Mouse (Mus musculus): Measurements from ENCODE around the gene Sez6l2. TPM values are rescaled to one million over a fixed set of nuclear protein-coding genes. Genes with fewer than 3 reads are reported as not detected.
"Not testable (repeated sequence)": the region's sequence is repeated elsewhere in the genome, so short reads cannot be mapped to it uniquely, and the experiment has no call there.

The Sez6l2 gene
- 1 to 10 TPM; 7.3 to 7.5 TPM for total RNA-seq (2021)
- long read RNA-seq, experiment 1, partial matches to known transcripts = 5 of 5 reads
- long read RNA-seq, experiment 1, other reads (novel, unspliced or antisense) = 0 of 5 reads
- long read RNA-seq, experiment 2, partial matches to known transcripts = 1 of 4 reads
- long read RNA-seq, experiment 2, other reads (novel, unspliced or antisense) = 0 of 4 reads

- intact Hi-C loops (cut with DNase I; ENCODE audit: low total_unique reads) = loop anchor here (5.0 kb wide), 1 partner anchor 123 kb away; no protein-coding TSS in a partner anchor
- peak; percentile 91 for DNase-seq
Measured at GRCm38 (mm10) chr7:126949793-126950646, at the start of gene Sez6l2. Gene Sez6l2 (plus strand): TSS chr7:126950563.

GRCm38 (mm10) chr7:126905590-126905989 lies 44.8 kb upstream of the Sez6l2 start:
- intact Hi-C loops (cut with DNase I; ENCODE audit: low total_unique reads) = no loop called here
- no peak for DNase-seq

- intact Hi-C loops (cut with DNase I; ENCODE audit: low total_unique reads) = no loop called here
- DNase-seq = no peak
Measured at GRCm38 (mm10) chr7:126914844-126915243, 35.5 kb upstream of the Sez6l2 start.

GRCm38 (mm10) chr7:126918356-126918755 lies 32.0 kb upstream of the Sez6l2 start:
- DNase-seq; intact Hi-C loops (cut with DNase I; ENCODE audit: low total_unique reads): not testable (repeated sequence)

GRCm38 (mm10) chr7:126919973-126920372 lies 30.4 kb upstream of the Sez6l2 start:
- DNase-seq = no peak
- intact Hi-C loops (cut with DNase I; ENCODE audit: low total_unique reads) = no loop called here

- intact Hi-C loops (cut with DNase I; ENCODE audit: low total_unique reads) = no loop called here
- no peak for DNase-seq
Measured at GRCm38 (mm10) chr7:126921563-126921962, 28.8 kb upstream of the Sez6l2 start.

GRCm38 (mm10) chr7:126922624-126923060 lies 27.7 kb upstream of the Sez6l2 start, which contains the start of gene Tmem219:
Gene Tmem219 (minus strand): TSS chr7:126922917.
- intact Hi-C loops (cut with DNase I; ENCODE audit: low total_unique reads) = no loop called here
- peak; percentile 59 for DNase-seq

GRCm38 (mm10) chr7:126923999-126924398 lies 26.4 kb upstream of the Sez6l2 start:
- intact Hi-C loops (cut with DNase I; ENCODE audit: low total_unique reads) = no loop called here
- DNase-seq = no peak

- intact Hi-C loops (cut with DNase I; ENCODE audit: low total_unique reads) = no loop called here
- no peak for DNase-seq
Measured at GRCm38 (mm10) chr7:126926299-126926698, 24.1 kb upstream of the Sez6l2 start.

GRCm38 (mm10) chr7:126928384-126929037 lies 21.9 kb upstream of the Sez6l2 start, which contains the start of gene Kctd13:
Gene Kctd13 (plus strand): TSS chr7:126928879.
- peak; percentile 94 for DNase-seq
- intact Hi-C loops (cut with DNase I; ENCODE audit: low total_unique reads) = no loop called here

- intact Hi-C loops (cut with DNase I; ENCODE audit: low total_unique reads) = no loop called here
- no peak for DNase-seq
Measured at GRCm38 (mm10) chr7:126929046-126929445, 21.3 kb upstream of the Sez6l2 start.

- intact Hi-C loops (cut with DNase I; ENCODE audit: low total_unique reads) = no loop called here
- no peak for DNase-seq
Measured at GRCm38 (mm10) chr7:126932652-126933051, 17.7 kb upstream of the Sez6l2 start.

GRCm38 (mm10) chr7:126941171-126941570 lies 9.2 kb upstream of the Sez6l2 start:
- intact Hi-C loops (cut with DNase I; ENCODE audit: low total_unique reads) = no loop called here
- no peak for DNase-seq

GRCm38 (mm10) chr7:126941801-126942200 lies 8.6 kb upstream of the Sez6l2 start:
- no peak for DNase-seq
- intact Hi-C loops (cut with DNase I; ENCODE audit: low total_unique reads) = no loop called here

GRCm38 (mm10) chr7:126946530-126946929 lies 3.8 kb upstream of the Sez6l2 start:
- DNase-seq = peak; percentile 29
- intact Hi-C loops (cut with DNase I; ENCODE audit: low total_unique reads) = no loop called here

- DNase-seq = no peak
- intact Hi-C loops (cut with DNase I; ENCODE audit: low total_unique reads) = no loop called here
Measured at GRCm38 (mm10) chr7:126948626-126949025, 1.7 kb upstream of the Sez6l2 start.

- intact Hi-C loops (cut with DNase I; ENCODE audit: low total_unique reads) = no loop called here
- DNase-seq = no peak
Measured at GRCm38 (mm10) chr7:126949403-126949792, 965 bp upstream of the Sez6l2 start, which contains the start of gene Asphd1. Gene Asphd1 (minus strand): TSS chr7:126949582.

- no peak for DNase-seq
- intact Hi-C loops (cut with DNase I; ENCODE audit: low total_unique reads) = loop anchor here (5.0 kb wide), 1 partner anchor 124 kb away; no protein-coding TSS in a partner anchor
Measured at GRCm38 (mm10) chr7:126950647-126951615, 568 bp downstream of the Sez6l2 start.

- intact Hi-C loops (cut with DNase I; ENCODE audit: low total_unique reads) = loop anchor here (5.0 kb wide), 1 partner anchor 124 kb away; no protein-coding TSS in a partner anchor
- DNase-seq = no peak
Measured at GRCm38 (mm10) chr7:126951741-126952140, 1.4 kb downstream of the Sez6l2 start.

Measured in gastrocnemius, postnatal 14 days (tissue).